Mouse (Mus musculus): Measurements from ENCODE around the gene Cnot10.
A peak's percentile ranks its signal among the peaks of the same experiment; 100 is the strongest.

Gene Cnot10

GRCm38 (mm10) chr9:114639839-114640646, at the start of gene Cnot10:
Gene Cnot10 (minus strand): TSS chr9:114640184.
- DNase-seq (ENCODE audit: low read depth, low spot score): peak; percentile 99

GRCm38 (mm10) chr9:114688953-114689407, 49.0 kb upstream of the Cnot10 start:
- DNase-seq (ENCODE audit: low read depth, low spot score): peak; percentile 58

GRCm38 (mm10) chr9:114688252-114688952, 48.4 kb upstream of the Cnot10 start, which contains the start of gene Dync1li1:
Gene Dync1li1 (plus strand): TSS chr9:114688790.
- DNase-seq (ENCODE audit: low read depth, low spot score): peak; percentile 99

- peak; percentile 63 for DNase-seq (ENCODE audit: low read depth, low spot score)
These were observed 47.7 kb upstream of the Cnot10 start for GRCm38 (mm10) chr9:114687639-114688038.

- DNase-seq (ENCODE audit: low read depth, low spot score): no peak
These were observed 46.3 kb upstream of the Cnot10 start for GRCm38 (mm10) chr9:114686245-114686644.

GRCm38 (mm10) chr9:114682193-114682592, 42.2 kb upstream of the Cnot10 start:
- no peak for DNase-seq (ENCODE audit: low read depth, low spot score)

GRCm38 (mm10) chr9:114680531-114680930, 40.5 kb upstream of the Cnot10 start:
- DNase-seq (ENCODE audit: low read depth, low spot score): peak; percentile 38

GRCm38 (mm10) chr9:114679944-114680343, 40.0 kb upstream of the Cnot10 start:
- peak; percentile 91 for DNase-seq (ENCODE audit: low read depth, low spot score)

GRCm38 (mm10) chr9:114678576-114678975, 38.6 kb upstream of the Cnot10 start:
- no peak for DNase-seq (ENCODE audit: low read depth, low spot score)

- DNase-seq (ENCODE audit: low read depth, low spot score): no peak
These were observed 33.6 kb upstream of the Cnot10 start for GRCm38 (mm10) chr9:114673626-114674025.

- DNase-seq (ENCODE audit: low read depth, low spot score): peak; percentile 92
These were observed 32.9 kb upstream of the Cnot10 start for GRCm38 (mm10) chr9:114672703-114673561.

GRCm38 (mm10) chr9:114671946-114672345, 32.0 kb upstream of the Cnot10 start:
- DNase-seq (ENCODE audit: low read depth, low spot score): no peak

- DNase-seq (ENCODE audit: low read depth, low spot score): no peak
These were observed 29.0 kb upstream of the Cnot10 start for GRCm38 (mm10) chr9:114669011-114669410.

GRCm38 (mm10) chr9:114668047-114668446, 28.1 kb upstream of the Cnot10 start:
- peak; percentile 34 for DNase-seq (ENCODE audit: low read depth, low spot score)

- DNase-seq (ENCODE audit: low read depth, low spot score): no peak
These were observed 26.9 kb upstream of the Cnot10 start for GRCm38 (mm10) chr9:114666858-114667257.

GRCm38 (mm10) chr9:114663782-114664181, 23.8 kb upstream of the Cnot10 start:
- peak; percentile 38 for DNase-seq (ENCODE audit: low read depth, low spot score)

- no peak for DNase-seq (ENCODE audit: low read depth, low spot score)
These were observed 22.0 kb upstream of the Cnot10 start for GRCm38 (mm10) chr9:114661991-114662390.

GRCm38 (mm10) chr9:114660983-114661382, 21.0 kb upstream of the Cnot10 start:
- no peak for DNase-seq (ENCODE audit: low read depth, low spot score)

GRCm38 (mm10) chr9:114660506-114660905, 20.5 kb upstream of the Cnot10 start:
- peak; percentile 54 for DNase-seq (ENCODE audit: low read depth, low spot score)

- DNase-seq (ENCODE audit: low read depth, low spot score): no peak
These were observed 16.7 kb upstream of the Cnot10 start for GRCm38 (mm10) chr9:114656701-114657100.

- no peak for DNase-seq (ENCODE audit: low read depth, low spot score)
These were observed 15.4 kb upstream of the Cnot10 start for GRCm38 (mm10) chr9:114655356-114655755.

Measured in brain, adult 2 months (tissue).